Mouse (Mus musculus): Measurements from ENCODE around the gene Mal. TPM values are rescaled to one million over a fixed set of nuclear protein-coding genes. Genes with fewer than 3 reads are reported as not detected.
A peak's percentile ranks its signal among the peaks of the same experiment; 100 is the strongest.

The Mal gene
- total RNA-seq (2021), result 10 to 100 TPM; 55.4 to 57.5 TPM
- long read RNA-seq, experiment 1, transcript Mal-202 (4 exons, 2,778 nt), result major isoform, 47 of 50 reads
- long read RNA-seq, experiment 1, partial matches to known transcripts, result 0 of 50 reads
- long read RNA-seq, experiment 1, other reads (novel, unspliced or antisense), result 3 of 50 reads
- long read RNA-seq, experiment 2, transcript Mal-202 (4 exons, 2,778 nt), result major isoform, 53 of 61 reads
- long read RNA-seq, experiment 2, partial matches to known transcripts, result 7 of 61 reads
- long read RNA-seq, experiment 2, other reads (novel, unspliced or antisense), result 1 of 61 reads

DNA sequence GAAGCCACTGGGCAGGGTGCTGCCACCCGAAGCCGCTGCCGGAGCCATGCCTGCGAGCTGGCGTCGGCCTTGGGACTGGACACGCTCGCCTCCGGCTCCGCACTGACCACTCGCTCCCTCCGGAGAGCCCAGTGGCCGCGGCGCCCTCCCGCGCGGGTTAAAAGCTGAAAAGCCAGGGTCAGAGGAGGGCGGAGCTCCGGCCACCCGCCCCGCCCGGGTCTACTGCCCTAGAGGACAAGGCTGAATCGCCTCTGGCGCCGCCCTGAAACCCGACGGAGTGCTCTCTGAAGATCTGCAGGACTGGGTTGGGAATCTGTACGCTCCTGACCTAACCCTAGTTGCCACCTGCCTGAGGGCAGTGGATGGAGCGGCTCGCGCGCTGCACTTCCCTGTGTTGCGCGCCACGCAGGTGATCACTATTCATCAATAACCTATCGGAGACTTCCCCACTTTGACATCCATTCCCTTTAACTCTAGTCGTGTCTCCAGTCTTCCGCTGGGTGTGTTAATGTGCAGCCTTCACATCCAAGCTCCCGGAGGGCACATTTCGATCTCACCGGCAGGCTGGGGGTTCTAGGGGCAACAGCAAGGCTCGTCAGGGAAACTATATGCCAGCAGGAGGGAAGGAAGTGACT lies at the start of gene Mal:
Mal (minus strand) TSS at position 610 of the 635 bp plus-strand sequence.
- DNase-seq (ENCODE audit: low spot score in 2 of 2), result no peak

DNA sequence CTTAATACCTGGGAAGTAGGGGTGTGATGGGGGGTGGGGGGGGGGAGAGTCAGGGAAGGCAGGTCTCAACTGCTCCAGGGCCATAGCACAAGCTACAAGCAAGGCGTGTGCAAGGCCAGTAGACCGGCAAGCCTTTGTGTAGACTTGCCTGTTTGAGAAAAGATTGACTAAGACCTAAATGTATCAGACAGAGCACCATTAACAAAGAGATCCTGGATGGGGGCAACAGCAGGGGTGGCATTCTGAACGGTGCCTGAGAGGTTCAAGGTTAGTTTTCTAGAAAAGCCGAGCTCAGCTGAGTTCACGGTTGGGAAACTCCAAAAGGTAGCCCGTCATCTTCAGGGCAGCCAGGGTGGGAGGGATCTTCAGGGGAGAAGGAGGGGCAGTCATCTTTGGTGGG lies 48.8 kb upstream of the Mal start:
- DNase-seq (ENCODE audit: low spot score in 2 of 2), result no peak

DNA sequence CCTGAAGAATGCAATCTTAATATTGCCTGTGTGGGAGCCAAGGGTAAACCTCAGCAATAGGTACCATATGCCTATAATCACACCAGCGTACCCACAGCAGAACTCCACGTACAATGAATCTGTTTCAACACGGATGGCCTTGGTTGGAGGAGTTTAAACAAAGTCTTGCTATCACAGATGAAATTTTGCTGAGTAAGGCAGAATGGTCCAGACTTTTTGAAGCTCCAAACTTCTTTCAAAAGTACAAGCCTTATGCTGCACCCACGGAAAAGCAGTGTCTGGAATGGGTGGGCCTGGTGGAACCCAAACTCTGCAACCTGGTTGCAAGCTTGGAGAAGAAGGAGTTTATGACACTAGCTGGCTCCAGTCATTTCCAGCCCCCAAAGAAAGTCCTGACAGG lies 32.7 kb upstream of the Mal start:
- DNase-seq (ENCODE audit: low spot score in 2 of 2), result no peak

DNA sequence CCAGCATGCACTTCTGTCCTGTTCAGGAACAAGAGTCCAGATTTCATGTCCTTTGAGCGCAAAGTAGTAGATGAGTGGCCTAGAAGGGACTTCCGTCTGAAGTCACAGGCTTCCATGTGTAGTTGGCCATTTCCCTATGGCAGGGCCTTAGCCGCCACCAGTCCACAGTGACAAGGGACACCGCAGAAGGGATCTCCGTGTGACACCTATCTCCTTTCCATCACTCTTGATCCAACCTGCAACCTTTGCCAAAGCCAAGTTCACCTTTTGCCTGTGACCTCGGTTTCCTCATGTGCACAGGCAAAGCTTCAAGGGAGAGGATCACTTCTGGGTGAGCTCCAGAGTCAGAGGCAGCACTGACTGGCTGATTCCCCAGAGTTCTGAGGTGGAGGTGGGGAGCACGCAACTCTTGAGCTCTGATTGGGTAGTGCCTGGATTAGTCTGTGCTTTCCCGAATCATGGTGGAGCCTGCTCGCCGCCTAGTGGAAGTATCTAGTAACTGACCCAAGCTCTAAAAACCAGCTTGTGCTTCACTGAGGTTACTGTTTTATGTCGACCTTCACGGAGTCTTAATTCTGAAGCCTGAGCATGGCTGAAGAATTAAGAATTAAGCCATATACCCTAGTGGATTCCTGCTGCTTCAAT lies 27.3 kb upstream of the Mal start:
- DNase-seq (ENCODE audit: low spot score in 2 of 2), result peak; percentile 57 to 80

DNA sequence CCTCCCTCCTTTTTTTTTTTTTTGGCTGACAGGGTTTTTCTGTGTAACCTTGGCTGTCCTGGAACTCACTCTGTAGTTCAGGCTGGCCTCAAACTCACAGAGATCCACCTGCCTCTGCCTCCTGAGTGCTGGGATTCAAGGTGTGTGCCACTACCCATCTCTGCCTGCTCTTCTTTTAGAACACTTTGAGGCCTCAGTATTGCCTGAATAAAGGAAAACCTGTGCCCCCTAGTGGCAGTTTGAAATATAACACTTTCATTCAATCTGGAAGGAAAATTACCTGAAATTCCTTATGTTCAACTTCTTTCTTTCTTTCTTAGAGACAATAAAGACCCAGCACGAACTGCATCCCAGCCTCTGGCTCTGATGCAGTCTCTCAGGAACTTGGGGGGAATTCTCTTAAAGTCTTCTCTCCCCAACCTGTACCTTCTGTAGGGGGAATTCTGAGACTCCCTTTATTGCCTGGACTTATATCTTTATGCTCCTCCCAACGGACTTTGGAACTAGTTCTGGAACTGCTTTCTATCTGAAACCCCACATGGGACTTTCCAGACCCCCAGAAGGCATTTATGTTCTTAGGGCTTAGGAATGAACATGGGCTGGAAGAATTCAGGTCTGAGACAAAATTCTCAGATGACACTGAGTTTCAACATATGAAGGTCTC lies 11.5 kb upstream of the Mal start:
- DNase-seq (ENCODE audit: low spot score in 2 of 2), result peak in 1 of 2 experiments; percentile 48

DNA sequence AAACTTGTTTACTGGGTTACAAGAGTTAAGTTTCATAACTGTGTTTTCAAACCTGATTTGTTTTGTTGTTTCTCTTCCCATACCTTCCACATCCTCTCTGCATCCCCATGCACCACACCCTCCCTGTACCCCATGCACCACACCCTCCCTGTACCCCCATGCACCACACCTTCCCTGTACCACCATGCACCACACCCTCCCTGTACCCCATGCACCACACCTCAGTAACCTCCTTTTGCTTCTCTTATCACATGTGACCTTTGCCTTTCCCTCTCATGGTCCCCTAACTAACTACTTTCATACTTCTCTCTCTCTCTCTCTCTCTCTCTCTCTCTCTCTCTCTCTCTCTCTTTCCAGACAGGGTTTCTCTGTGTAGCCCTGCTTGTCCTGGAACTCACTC lies 10.5 kb upstream of the Mal start:
- no peak for DNase-seq (ENCODE audit: low spot score in 2 of 2)

DNA sequence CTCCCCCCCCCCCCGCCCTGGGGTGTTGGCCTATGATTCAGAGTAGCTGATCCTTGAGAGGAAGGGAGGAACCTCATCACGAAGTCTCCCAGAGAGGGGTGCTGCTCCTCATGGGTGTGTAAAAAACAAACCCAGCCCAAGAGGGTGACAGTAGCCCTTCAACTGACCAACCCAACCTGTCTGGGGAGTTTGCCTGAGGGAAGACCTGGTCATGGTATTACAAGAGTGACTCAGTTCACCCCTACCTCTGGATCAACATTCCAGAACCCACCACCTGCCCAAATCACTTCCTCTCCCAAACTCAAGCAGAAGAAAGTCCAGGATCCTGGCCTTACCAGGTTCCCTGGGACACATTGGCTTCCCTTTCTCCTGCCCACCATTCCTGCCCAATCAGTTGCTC lies 6.2 kb upstream of the Mal start:
- no peak for DNase-seq (ENCODE audit: low spot score in 2 of 2)

DNA sequence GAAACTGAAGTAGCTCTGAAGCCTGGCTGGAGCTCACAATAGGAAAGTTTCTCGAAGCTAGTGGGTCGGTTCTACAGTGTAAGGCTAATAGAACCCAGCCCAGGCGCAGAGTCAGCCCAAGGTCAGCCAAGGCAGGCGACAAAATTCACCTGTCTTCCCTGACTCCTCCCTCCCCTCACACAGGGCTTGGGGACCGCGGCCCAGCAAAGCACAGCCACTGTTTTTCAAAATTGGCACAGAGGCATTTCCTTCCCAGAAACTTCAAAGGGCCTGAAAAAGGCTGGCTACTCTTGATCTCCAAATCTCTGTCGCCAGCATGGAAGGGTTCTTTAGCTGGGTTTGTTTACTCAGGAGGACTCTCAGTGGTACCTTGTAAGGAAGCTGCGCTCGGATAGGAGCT lies 1.1 kb downstream of the Mal start:
- DNase-seq (ENCODE audit: low spot score in 2 of 2), result no peak

DNA sequence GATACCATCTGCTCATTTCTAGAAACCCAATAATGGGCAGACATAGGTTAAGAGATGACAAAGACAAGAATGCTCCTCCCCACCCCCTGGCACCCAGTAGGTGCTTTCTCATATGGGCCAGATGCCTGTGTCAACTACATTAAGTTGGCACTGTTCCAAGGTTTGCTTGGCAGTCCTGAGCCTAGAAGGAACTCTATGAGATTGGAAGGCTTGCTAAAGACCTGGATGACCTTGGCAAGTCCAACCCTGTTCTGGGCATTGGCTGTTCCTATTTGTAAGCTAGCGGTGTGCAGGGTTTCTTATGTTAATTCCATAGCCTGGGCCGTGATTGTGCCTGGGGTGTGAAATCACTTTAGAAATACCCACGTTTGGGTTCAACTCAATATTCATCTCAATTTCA lies 1.7 kb downstream of the Mal start:
- no peak for DNase-seq (ENCODE audit: low spot score in 2 of 2)

DNA sequence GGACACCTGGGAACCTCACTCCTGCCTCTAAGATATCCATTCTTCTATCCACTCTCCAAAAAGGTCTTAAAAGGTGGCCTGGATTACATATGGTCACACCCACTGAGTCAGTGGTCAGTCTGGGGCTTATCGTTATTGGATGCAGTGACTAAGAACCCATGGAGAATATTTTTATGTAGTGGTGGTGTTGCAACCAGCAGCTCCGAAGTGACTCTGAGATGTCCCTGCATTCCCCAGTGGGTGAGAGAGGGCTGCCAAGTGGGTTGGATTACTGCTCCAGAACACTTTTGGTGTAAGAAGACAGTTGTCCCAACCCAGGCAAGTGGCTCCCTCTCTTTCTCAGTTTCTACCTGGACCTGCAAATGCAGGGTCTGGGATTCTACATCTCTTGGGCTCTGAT lies 3.7 kb downstream of the Mal start:
- no peak for DNase-seq (ENCODE audit: low spot score in 2 of 2)

DNA sequence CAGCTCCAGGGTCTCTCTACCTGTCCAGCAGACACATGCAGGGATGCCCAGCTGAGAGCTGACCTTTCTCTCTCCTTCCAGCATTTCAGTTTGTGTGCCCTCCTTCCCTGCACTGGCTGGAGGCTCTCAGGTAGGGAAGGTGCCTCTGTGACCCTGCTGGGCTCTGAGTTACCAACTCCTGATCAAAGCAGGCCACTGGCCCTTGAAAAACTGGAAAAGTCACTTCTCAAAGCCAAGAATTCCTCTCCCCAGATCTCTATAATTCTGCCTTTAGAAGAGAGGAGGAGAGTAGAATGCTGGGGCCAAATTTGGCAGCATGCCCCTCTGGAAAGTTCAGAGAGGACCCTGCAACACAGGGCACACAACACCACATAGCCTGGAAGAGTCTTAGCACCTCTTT lies 4.2 kb downstream of the Mal start:
- no peak for DNase-seq (ENCODE audit: low spot score in 2 of 2)

DNA sequence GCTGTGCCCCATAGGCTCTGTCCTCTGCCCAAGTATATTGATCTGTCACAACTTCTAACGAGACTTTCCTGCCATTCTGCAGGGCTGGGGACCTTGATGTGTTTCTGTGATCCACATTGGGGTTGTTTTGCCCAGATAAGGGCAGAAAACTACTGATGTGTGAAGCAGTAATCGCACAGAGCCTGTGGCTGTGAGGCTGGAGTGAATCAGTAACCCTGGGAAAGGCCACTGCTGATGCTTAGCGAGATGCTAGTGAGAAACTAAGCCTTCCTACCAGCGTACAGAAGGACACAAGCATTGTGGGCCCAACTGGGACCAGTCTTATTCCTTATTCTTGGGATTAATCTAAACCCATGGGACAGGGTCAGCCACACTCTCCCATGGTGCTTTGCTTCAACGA lies 4.9 kb downstream of the Mal start:
- DNase-seq (ENCODE audit: low spot score in 2 of 2), result no peak

DNA sequence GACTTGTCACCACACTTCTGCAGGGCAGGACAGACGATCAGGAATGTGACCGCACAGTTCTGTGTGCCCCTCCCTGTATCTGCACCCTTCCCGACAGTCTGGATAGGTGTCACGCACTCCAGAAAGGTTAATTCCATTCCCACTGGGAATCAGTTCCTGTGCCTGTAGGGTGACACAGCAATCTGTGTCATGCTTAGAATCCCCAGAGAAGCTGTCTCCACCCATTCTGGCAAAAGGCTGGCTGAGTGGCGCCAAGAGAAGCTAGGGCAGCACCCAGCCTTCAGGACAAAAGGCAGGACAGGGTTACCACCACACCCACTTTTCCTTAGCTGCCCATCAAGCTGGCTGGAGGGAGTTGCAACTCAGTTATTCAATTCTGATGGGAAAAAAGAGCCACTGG lies 6.6 kb downstream of the Mal start:
- no peak for DNase-seq (ENCODE audit: low spot score in 2 of 2)

DNA sequence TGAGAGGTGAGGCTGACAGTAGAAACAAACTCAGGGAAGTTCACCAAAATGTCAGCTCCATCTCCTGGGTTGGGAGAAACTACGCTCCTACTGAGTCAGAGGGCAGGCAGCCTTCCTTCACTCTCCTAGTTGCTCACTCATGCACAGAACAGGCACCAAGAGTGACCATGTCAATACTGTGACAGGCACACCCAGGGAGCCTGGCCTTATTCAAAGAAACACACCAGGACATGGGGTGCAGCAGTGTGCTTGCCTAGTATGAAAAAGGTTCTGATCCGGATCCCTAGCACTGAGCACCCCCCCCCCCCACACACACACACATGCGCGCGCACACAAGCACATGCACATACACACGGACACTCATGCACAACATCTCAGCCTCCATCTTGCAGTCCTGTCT lies 8.3 kb downstream of the Mal start:
- DNase-seq (ENCODE audit: low spot score in 2 of 2), result no peak

DNA sequence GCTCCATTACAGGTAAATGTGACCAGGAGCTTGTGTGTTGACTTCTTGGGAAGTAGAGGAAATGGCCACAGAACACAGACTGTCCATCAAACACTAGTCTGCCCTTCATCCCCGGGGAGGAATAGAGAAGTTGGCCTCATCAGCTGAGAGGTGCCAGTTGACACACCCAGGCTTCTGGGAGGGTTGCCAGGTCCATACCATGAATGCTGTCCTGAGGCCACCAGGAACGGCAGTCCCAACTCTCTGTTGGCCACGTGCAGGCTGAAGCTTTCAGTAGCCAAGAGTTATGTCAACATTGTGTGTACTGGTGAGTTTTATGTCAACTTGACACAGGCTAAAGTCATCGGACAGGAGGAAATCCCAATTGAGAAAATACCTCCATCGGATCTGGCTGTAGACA lies 9.6 kb downstream of the Mal start:
- no peak for DNase-seq (ENCODE audit: low spot score in 2 of 2)

DNA sequence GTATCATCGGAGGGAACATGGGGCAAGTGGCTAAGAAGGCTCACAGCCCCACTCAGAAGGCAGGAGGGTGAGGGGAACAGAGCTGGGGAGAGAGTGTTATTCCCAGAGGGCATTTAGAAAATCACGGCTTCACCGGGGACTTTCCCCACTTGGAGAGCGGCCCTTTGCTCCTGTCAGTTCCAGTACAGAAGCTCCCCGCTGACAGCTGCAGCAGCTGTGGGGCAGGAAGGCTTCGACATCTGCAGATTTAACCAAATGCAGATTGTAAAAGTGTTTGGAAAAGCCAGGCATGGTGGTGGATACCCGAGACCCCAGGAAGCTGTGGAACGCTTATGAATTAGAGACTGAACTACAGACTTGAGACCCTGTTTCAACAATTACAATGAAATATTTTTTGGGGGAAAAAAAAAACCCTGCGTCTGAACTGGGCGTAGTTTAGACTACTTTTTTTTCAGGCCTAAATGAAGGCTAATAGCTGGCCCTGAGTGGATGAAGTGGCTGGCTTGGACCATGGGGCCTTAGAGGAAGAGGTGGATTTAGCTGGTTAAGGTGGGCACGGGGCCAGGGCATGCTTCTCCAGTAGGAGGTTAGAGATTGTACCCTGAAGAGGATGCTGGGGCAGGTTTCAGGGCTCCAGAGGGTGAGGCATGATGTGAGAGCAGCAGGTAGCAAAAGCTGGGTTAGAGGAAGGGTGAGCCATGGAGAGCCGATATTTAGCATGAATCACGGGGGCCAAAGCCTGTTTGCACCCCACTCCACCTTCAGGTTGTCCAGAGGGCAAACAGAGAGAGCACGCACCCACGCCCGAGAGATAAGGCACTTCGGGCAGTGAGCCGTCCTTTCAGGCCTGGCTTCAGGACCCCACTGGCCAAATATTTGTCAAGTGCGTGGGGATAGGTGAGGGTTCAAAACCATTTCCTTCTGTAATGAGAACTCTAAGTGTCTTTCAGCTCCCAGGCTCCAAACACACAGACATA lies 12.5 kb downstream of the Mal start:
- DNase-seq (ENCODE audit: low spot score in 2 of 2), result no peak

DNA sequence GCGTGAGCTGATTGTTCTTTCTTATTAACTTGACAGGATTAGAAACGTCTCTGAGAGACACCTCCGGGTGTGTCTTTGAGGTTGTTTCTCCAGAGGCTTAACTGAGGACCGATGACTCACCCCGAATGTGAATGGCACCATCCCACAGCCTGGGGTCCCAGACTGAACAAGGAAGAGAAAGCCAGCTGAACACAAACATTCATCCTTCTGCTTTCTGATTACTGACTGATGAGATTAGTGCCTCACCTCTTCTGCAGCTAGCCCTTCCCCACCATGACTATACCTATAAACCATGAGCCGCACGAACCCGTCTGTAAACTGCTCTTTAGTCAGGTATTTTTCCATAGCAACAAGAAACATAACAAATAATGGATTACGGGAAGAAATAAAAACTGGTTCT lies 17.5 kb downstream of the Mal start:
- no peak for DNase-seq (ENCODE audit: low spot score in 2 of 2)

DNA sequence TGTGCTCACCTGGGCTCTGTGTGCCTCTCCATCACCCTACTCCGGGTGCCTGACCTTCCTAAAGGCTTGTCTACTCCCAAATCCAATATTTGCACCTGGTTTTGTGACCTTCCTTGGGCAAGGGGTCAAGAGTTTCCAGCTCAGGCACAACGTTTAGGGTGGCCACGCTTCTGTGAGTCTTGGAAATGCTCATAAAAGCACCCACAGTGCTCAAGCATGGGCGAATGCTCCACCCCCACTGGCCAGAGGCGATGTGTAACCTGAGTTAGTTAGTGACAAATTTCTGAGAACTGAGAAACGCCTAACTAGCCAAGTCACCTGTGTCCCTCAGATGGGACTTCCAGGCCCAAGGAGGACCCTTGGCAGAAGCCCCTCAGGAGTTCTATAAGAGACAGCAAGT lies 20.9 kb downstream of the Mal start:
- DNase-seq (ENCODE audit: low spot score in 2 of 2), result no peak

DNA sequence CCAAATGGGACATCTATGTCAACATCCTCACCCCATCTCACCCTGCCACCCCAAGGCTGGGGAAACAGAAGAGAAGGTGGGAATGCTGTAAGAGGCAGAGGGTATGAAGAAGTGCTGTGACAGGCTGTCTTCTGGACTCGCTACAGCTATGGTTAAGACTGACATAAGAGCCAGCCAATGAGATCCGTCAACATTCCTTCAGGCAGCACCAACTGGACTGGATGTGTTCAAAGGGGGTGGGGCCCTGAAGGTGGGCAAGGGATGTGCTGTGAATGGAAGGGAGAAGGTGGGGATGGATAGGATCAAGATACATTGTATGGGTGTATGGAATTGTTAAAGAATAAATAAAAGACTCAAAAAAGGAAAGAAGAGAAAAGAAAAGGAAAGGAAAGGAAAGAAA lies 23.9 kb downstream of the Mal start:
- DNase-seq (ENCODE audit: low spot score in 2 of 2), result no peak

DNA sequence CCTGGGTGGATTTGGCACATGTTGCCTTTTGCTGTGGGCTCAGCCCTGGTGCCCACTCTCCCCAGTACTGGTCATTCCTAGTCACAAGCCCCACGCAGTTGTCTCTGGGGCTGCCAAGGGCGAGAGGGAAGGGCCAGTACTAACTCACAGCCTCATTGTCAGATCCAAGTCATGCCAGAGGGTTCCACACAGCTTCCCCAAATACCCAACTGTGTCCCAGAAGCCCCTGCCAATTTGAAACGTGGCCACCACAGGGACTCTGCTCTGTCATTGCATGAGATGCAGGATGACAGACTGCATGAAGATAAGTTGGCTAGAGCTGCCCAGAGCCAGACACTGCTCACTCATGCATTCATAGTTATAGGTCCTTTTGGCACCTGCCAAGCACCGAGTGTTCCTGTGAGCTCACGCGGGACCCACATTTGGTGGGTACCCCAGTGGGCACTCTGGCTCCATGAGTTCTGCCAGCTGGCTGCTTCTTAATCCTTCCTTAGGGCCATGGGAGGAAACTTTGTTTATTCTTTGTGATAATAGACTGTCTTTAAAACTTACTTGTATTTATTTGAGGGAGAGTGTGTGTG lies 28.4 kb downstream of the Mal start:
- DNase-seq (ENCODE audit: low spot score in 2 of 2), result peak; percentile 56 to 87

DNA sequence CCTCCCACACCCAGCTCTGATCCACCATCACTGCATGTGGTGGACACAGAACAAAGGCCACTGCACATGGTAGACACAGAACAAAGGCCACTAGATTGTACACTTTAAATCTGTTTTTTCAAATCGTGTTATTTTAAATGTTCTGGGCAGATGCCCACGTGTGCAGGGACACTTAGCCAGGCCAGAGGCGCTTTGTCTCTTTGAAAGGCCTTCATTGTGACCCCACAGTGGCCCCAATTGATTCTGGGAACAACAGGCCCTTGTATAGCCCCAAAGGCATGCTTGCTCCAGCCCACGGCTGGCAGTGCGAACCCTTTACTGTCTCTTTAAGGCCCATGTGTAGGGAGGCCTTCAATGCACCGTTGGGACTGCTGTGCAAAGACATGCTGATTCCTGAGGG lies 29.1 kb downstream of the Mal start:
- peak in 1 of 2 experiments; percentile 15 for DNase-seq (ENCODE audit: low spot score in 2 of 2)

Measured in layer of hippocampus, postnatal 14 days (tissue).